Mouse (Mus musculus) stomach, postnatal 0 days (tissue): ENCODE data around the gene Pla2g2f. TPM values are rescaled to one million over a fixed set of nuclear protein-coding genes. Genes with fewer than 3 reads are reported as not detected.

Experiments
- ATAC-seq: fragments of 200-750 bp; cut with Nextera tagmentation; 2 replicates; pipeline ENCODE4 v1.8.0; 2017; ENCODE audit not compliant: low FRiP score, low TSS enrichment
- DNase-seq: peaks from one replicate; pipeline ENCODE4 v3.0.0-alpha.2; 2016; ENCODE audit warnings: low spot score
- H3K27ac ChIP-seq: fragments of 300-500 bp; sonication (generic); replicated peaks from 2 replicates; pipeline ENCODE4 v1.5.1; 2014; ENCODE audit warnings: mild to moderate bottlenecking, control low read depth
- H3K27me3 ChIP-seq: fragments of 300-500 bp; sonication (generic); 2 replicates; pipeline ENCODE4 v1.6.1; 2014; ENCODE audit warnings: low read length; ENCODE audit not compliant: control insufficient read depth, insufficient read depth
- H3K36me3 ChIP-seq: fragments of 300-500 bp; sonication (generic); 2 replicates; pipeline ENCODE4 v1.6.1; 2014; ENCODE audit warnings: low read length, mixed read lengths; ENCODE audit not compliant: control insufficient read depth, insufficient read depth
- H3K4me1 ChIP-seq: fragments of 300-500 bp; sonication (generic); replicated peaks from 2 replicates; pipeline ENCODE4 v1.6.1; 2014; ENCODE audit warnings: antibody characterized with exemption; ENCODE audit not compliant: control insufficient read depth, insufficient read depth
- H3K4me2 ChIP-seq: fragments of 300-500 bp; sonication (generic); replicated peaks from 2 replicates; pipeline ENCODE4 v1.6.1; 2014; ENCODE audit warnings: low read depth, mild to moderate bottlenecking, control low read depth, moderate library complexity
- H3K4me3 ChIP-seq: fragments of 300-500 bp; sonication (generic); 2 replicates; pipeline ENCODE4 v1.5.1; 2014; ENCODE audit warnings: low read depth, low read length, control low read depth
- H3K9ac ChIP-seq: fragments of 300-500 bp; sonication (generic); 2 replicates; pipeline ENCODE4 v1.6.1; 2014; ENCODE audit warnings: mild to moderate bottlenecking, low read length, control low read depth, mixed read lengths
- H3K9me3 ChIP-seq: fragments of 300-500 bp; sonication (generic); 2 replicates; pipeline ENCODE4 v1.6.1; 2016; ENCODE audit warnings: low read length; ENCODE audit not compliant: control insufficient read depth
- CTCF ChIP-seq: IDR thresholded peaks from 2 replicates; pipeline ENCODE4 v1.5.1; 2016; ENCODE audit warnings: antibody characterized with exemption, low read depth, mild to moderate bottlenecking, moderate library complexity
- EP300 ChIP-seq: optimal IDR thresholded peaks from 2 replicates; pipeline ENCODE3; 2016; ENCODE audit warnings: antibody characterized with exemption
- WGBS: fragments of 180-500 bp; shearing (Covaris S2); extraction: QIAGEN DNeasy Blood & Tissue Kit; methylation state at CpG from one replicate; pipeline ENCODE4 v1.1.7; 2014; 5-methylcytosine and 5-hydroxymethylcytosine counted together
- polyA plus RNA-seq: library from polyadenylated mRNA; unstranded; fragments of >200 nt; fragmentation: Nextera tagmentation; extraction: Ambion mirVana; gene quantifications from 2 replicates; pipeline ENCODE4 v1.2.1, GENCODE M21; 2015

Gene Pla2g2f
- polyA plus RNA-seq, 1 experiment from 2014 or later = 8.7 TPM

- ATAC-seq (no peak), DNase-seq (no peak)
- Histone ChIP-seq H3K27ac (no peak overlapping the region), H3K36me3 (no peaks in the 10 kb centered on the region), H3K4me2 (no peak overlapping the region), H3K4me3 (no peak overlapping the region), H3K9me3 (no peaks in the 10 kb centered on the region), H3K4me1 (no peaks in the 10 kb centered on the region), H3K27me3 (no peaks in the 10 kb centered on the region), H3K9ac (no peak overlapping the region)
- no peak for TF ChIP-seq EP300
- no peak for TF ChIP-seq CTCF
- WGBS = 66% methylated on average over 4 of the region's 4 CpGs
Measured at GRCm38 (mm10) chr4:138704169-138704568, 53.3 kb downstream of the Pla2g2f start.

GRCm38 (mm10) chr4:138703591-138703990 is 53.8 kb downstream of the Pla2g2f start:
- no peaks in the 10 kb centered on the region for H3K36me3 ChIP-seq
- H3K27ac ChIP-seq = no peak overlapping the region
- H3K4me1 ChIP-seq = no peaks in the 10 kb centered on the region
- no peaks in the 10 kb centered on the region for H3K27me3 ChIP-seq
- H3K9ac ChIP-seq = no peak overlapping the region
- TF ChIP-seq EP300 = no peak
- TF ChIP-seq CTCF = no peak
- DNase-seq (no peak), ATAC-seq (no peak)
- no peak overlapping the region for H3K4me3 ChIP-seq
- H3K4me2 ChIP-seq = no peak overlapping the region
- WGBS = 67% methylated on average over 7 of the region's 7 CpGs
- no peaks in the 10 kb centered on the region for H3K9me3 ChIP-seq

GRCm38 (mm10) chr4:138702528-138702927 is 54.9 kb downstream of the Pla2g2f start:
- H3K9me3 ChIP-seq = no peaks in the 10 kb centered on the region
- DNase-seq (no peak), ATAC-seq (no peak)
- H3K4me2 ChIP-seq = no peak overlapping the region
- H3K27me3 ChIP-seq = no peaks in the 10 kb centered on the region
- no peak overlapping the region for H3K4me3 ChIP-seq
- H3K27ac ChIP-seq = no peak overlapping the region
- no peaks in the 10 kb centered on the region for H3K36me3 ChIP-seq
- H3K4me1 ChIP-seq = no peaks in the 10 kb centered on the region
- TF ChIP-seq CTCF = no peak
- TF ChIP-seq EP300 = no peak
- H3K9ac ChIP-seq = no peak overlapping the region
- 58% methylated on average over 8 of the region's 8 CpGs for WGBS

GRCm38 (mm10) chr4:138702031-138702430 is 55.4 kb downstream of the Pla2g2f start:
- Histone ChIP-seq H3K9ac (no peak overlapping the region), H3K4me3 (no peak overlapping the region), H3K9me3 (no peaks in the 10 kb centered on the region), H3K27ac (no peak overlapping the region), H3K4me1 (no peaks in the 10 kb centered on the region), H3K4me2 (no peak overlapping the region), H3K36me3 (no peaks in the 10 kb centered on the region), H3K27me3 (no peaks in the 10 kb centered on the region)
- 58% methylated on average over 2 of the region's 2 CpGs for WGBS
- ATAC-seq = no peak
- no peak for DNase-seq
- no peak for TF ChIP-seq CTCF

- no peak for TF ChIP-seq CTCF
- TF ChIP-seq EP300 = no peak
- WGBS = 63% methylated on average over 8 of the region's 8 CpGs
- no peak for ATAC-seq
Measured at GRCm38 (mm10) chr4:138701111-138701510, 56.3 kb downstream of the Pla2g2f start.

More at GRCm38 (mm10) chr4:138701111-138701510, 56.3 kb downstream of the Pla2g2f start:
- Histone ChIP-seq H3K4me3 (no peak overlapping the region), H3K4me1 (no peaks in the 10 kb centered on the region), H3K9ac (no peak overlapping the region), H3K36me3 (no peaks in the 10 kb centered on the region), H3K4me2 (no peak overlapping the region), H3K27me3 (no peaks in the 10 kb centered on the region), H3K9me3 (no peaks in the 10 kb centered on the region), H3K27ac (no peak overlapping the region)
- DNase-seq = no peak

Other genes with a start within 250 kb of the Pla2g2f start
- gene Vwa5b1, start 121.7 kb downstream of the Pla2g2f start, polyA plus RNA-seq = 0.10 and 0.16 TPM in 2 replicates
- gene Pla2g2c, start 32.8 kb downstream of the Pla2g2f start, polyA plus RNA-seq = 0.30 and 0.31 TPM in 2 replicates
- gene Ubxn10, start 20.5 kb downstream of the Pla2g2f start, polyA plus RNA-seq = 0.64 and 0.81 TPM in 2 replicates
- 0.21 and 0.27 TPM in 2 replicates for gene Pla2g2d, start 18.1 kb upstream of the Pla2g2f start, polyA plus RNA-seq
- gene Pla2g5, start 105.9 kb upstream of the Pla2g2f start, polyA plus RNA-seq = 0.28 and 0.34 TPM in 2 replicates
- not detected in 2 replicates for gene Gm13030, start 116.3 kb upstream of the Pla2g2f start, polyA plus RNA-seq
- gene Pla2g2e, start 120.3 kb upstream of the Pla2g2f start, polyA plus RNA-seq = 0.22 TPM in 1 of 2 replicates, not detected in the other
- 2.4 and 2.6 TPM in 2 replicates for gene Otud3, start 156.3 kb upstream of the Pla2g2f start, polyA plus RNA-seq
- gene Rnf186, start 209.5 kb upstream of the Pla2g2f start, polyA plus RNA-seq = 17.6 and 24.8 TPM in 2 replicates
- gene Tmco4, start 215.3 kb upstream of the Pla2g2f start, polyA plus RNA-seq = 10.3 and 10.8 TPM in 2 replicates